Mouse (Mus musculus) ES-E14 (cell line): ENCODE data around the gene Myd88. TPM values are rescaled to one million over a fixed set of nuclear protein-coding genes. Genes with fewer than 3 reads are reported as not detected.

ENCODE experiments used
- DNase-seq: peaks from one replicate; pipeline ENCODE4 v3.0.0-alpha.2; 2013; ENCODE audit warnings: low read depth, low spot score
- H3K27ac ChIP-seq: 2 replicates; pipeline ENCODE4 v1.5.1; 2012; ENCODE audit warnings: low read depth, mild to moderate bottlenecking, low read length, moderate library complexity, mixed read lengths; ENCODE audit not compliant: poor library complexity, insufficient read depth, severe bottlenecking
- H3K36me3 ChIP-seq: 2 replicates; pipeline ENCODE4 v1.6.1; 2012; ENCODE audit warnings: mild to moderate bottlenecking, low read length, moderate library complexity, mixed read lengths; ENCODE audit not compliant: control insufficient read depth, poor library complexity, insufficient read depth, severe bottlenecking
- H3K4me1 ChIP-seq, 2 experiments: fragments of 150-350 bp in 1 of 2; sonication (generic) in 1 of 2; 2 replicates each; pipeline ENCODE4 v1.6.1; 2012; ENCODE audit warnings: low read length in 2 of 2, mild to moderate bottlenecking in 1 of 2, mixed read lengths in 1 of 2; ENCODE audit not compliant: control insufficient read depth in 2 of 2, insufficient read depth in 2 of 2, poor library complexity in 1 of 2
- H3K4me3 ChIP-seq, 2 experiments: fragments of 150-350 bp in 1 of 2; sonication (generic) in 1 of 2; 2 replicates each; pipeline ENCODE4 v1.5.1; 2012; ENCODE audit warnings: low read length in 2 of 2, low read depth in 1 of 2, mild to moderate bottlenecking in 1 of 2, mixed read lengths in 1 of 2; ENCODE audit not compliant: insufficient read depth in 1 of 2, poor library complexity in 1 of 2, severe bottlenecking in 1 of 2
- H3K9ac ChIP-seq: 2 replicates; pipeline ENCODE4 v1.6.1; 2012; ENCODE audit warnings: low read depth, mild to moderate bottlenecking, low read length, mixed read lengths; ENCODE audit not compliant: poor library complexity, insufficient read depth, severe bottlenecking
- H3K9me3 ChIP-seq: fragments of 150-350 bp; sonication (generic); 2 replicates; pipeline ENCODE4 v1.6.1; 2012; ENCODE audit warnings: low read depth, mild to moderate bottlenecking, low read length; ENCODE audit not compliant: control insufficient read depth, insufficient read depth
- CHD2 ChIP-seq: IDR thresholded peaks from 2 replicates; pipeline ENCODE4 v1.6.1; 2014; ENCODE audit warnings: mild to moderate bottlenecking, low read depth, low read length, inconsistent platforms
- HCFC1 ChIP-seq: IDR thresholded peaks from 2 replicates; pipeline ENCODE4 v1.6.1; 2012; ENCODE audit warnings: low read length, inconsistent platforms, borderline replicate concordance; ENCODE audit not compliant: insufficient read depth
- MAFK ChIP-seq: IDR thresholded peaks from 2 replicates; pipeline ENCODE4 v1.6.1; 2014; ENCODE audit warnings: mild to moderate bottlenecking, low read depth, low read length, inconsistent platforms; ENCODE audit not compliant: insufficient read depth
- ZC3H11A ChIP-seq: IDR thresholded peaks from 2 replicates; pipeline ENCODE4 v1.6.1; 2012; ENCODE audit warnings: low read depth, mild to moderate bottlenecking, inconsistent platforms, low read length, borderline replicate concordance
- ZNF384 ChIP-seq: IDR thresholded peaks from 2 replicates; pipeline ENCODE4 v1.6.1; 2012; ENCODE audit warnings: low read depth, low read length, inconsistent platforms
- in situ Hi-C, 2 experiments: fragments of 600-800 bp; cut with MboI; formaldehyde crosslinking; loops; one replicate each; pipeline ENCODE4 v1.15.1; 2025; ENCODE audit warnings: low sequenced_read_pairs in 2 of 2, inconsistent platforms in 1 of 2; ENCODE audit not compliant: unreplicated experiment in 2 of 2
- total RNA-seq: library from RNA; depleted of rRNA; stranded (reverse); fragments of 300-350 nt; gene quantifications from 2 replicates; pipeline ENCODE4 v1.2.3, GENCODE M21; 2012

Myd88 gene
- total RNA-seq, 1 experiment, result 5.4 TPM

DNA sequence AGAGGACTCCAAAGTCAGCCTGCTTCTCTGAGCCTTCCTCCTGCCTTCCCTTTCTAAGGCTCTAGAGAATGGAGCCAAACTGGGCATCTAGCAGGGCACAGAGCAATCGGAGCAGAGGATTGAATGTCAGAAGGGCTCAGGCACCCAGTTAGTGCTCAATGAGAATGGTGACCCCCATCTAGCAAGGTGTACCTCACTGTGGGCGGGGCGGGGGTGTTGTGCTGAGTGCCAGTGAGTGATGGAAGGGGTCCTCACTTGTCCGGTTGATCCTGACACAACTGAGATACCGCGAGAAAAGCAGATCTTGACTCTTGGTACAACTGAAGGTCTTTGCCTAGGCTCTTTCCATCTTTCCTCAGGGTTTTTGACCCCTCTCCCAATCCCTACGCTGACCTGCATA lies 2.1 kb downstream of the Myd88 start:
- in situ Hi-C loops, result no loop called here
- H3K36me3 ChIP-seq, result peaks cover 9% of the 10 kb centered on the region; the same call in 1 of the 2 replicates
- no peak for DNase-seq
- peak overlapping the region; percentile 78; the same call in 1 of the 2 replicates for H3K9ac ChIP-seq
- H3K4me1 ChIP-seq, result peaks cover 3 to 17% of the 10 kb centered on the region in 2 experiments; a peak in 2 of 4 replicates
- TF ChIP-seq CHD2, result no peak
- TF ChIP-seq MAFK, result no peak
- no peak for TF ChIP-seq HCFC1
- no peak for TF ChIP-seq ZNF384
- TF ChIP-seq ZC3H11A, result no peak
- no peaks in the 10 kb centered on the region for H3K9me3 ChIP-seq
- peak overlapping the region; percentile 68 to 81 for H3K4me3 ChIP-seq
- 0 out of 2 replicates have a peak overlapping the region, but pooled peaks have one; percentile 5 for H3K27ac ChIP-seq

GRCm38 (mm10) chr9:119338350-119338749 lies 2.9 kb downstream of the Myd88 start:
- Histone ChIP-seq H3K9me3 (no peaks in the 10 kb centered on the region), H3K9ac (no peak overlapping the region), H3K36me3 (peaks cover 3% of the 10 kb centered on the region; the same call in 1 of the 2 replicates), H3K27ac (no peak overlapping the region), H3K4me3 (no peak overlapping the region), H3K4me1 (peaks cover 3 to 19% of the 10 kb centered on the region in 2 experiments; a peak in 2 of 4 replicates)
- in situ Hi-C loops, result no loop called here
- no peak for TF ChIP-seq ZC3H11A
- DNase-seq, result no peak

GRCm38 (mm10) chr9:119337842-119338241 lies 3.4 kb downstream of the Myd88 start:
- no peak for DNase-seq

DNA sequence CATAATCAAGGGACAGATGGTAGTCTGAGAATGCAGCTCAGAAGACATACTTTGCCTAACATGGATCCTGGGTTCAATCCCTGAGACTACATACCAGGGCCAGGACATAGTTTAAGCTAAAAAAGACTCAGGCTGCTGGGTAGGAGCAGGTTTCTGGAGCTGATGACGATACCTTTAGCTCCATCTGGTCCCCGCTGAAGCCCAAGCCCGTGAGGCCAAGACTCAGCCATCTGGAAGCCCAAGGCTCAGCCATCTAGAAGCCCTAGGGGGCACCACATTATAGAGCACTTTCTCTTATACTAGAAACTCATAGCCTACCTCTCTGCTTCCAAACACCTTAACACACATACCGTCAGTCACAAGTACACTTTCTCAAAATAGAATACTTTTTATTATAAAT lies 5.6 kb downstream of the Myd88 start:
- in situ Hi-C loops, result no loop called here
- TF ChIP-seq HCFC1 (no peak), MAFK (no peak), ZNF384 (no peak), ZC3H11A (no peak), CHD2 (no peak)
- Histone ChIP-seq H3K36me3 (no peaks in the 10 kb centered on the region), H3K4me1 (peaks cover 0 to 13% of the 10 kb centered on the region in 2 experiments; a peak in 1 of 4 replicates), H3K27ac (no peak overlapping the region), H3K9ac (no peak overlapping the region), H3K9me3 (no peaks in the 10 kb centered on the region), H3K4me3 (no peak overlapping the region)
- DNase-seq, result no peak

More at GRCm38 (mm10) chr9:119337842-119338241, 3.4 kb downstream of the Myd88 start:
- peaks cover 3 to 19% of the 10 kb centered on the region in 2 experiments; a peak in 2 of 4 replicates for H3K4me1 ChIP-seq
- no peak overlapping the region for H3K4me3 ChIP-seq
- peaks cover 2% of the 10 kb centered on the region; the same call in 1 of the 2 replicates for H3K36me3 ChIP-seq
- in situ Hi-C loops, result no loop called here
- TF ChIP-seq ZNF384, result no peak
- TF ChIP-seq HCFC1, result no peak
- TF ChIP-seq CHD2, result no peak
- TF ChIP-seq MAFK, result no peak
- no peak overlapping the region for H3K27ac ChIP-seq
- no peak overlapping the region for H3K9ac ChIP-seq
- no peaks in the 10 kb centered on the region for H3K9me3 ChIP-seq

DNA sequence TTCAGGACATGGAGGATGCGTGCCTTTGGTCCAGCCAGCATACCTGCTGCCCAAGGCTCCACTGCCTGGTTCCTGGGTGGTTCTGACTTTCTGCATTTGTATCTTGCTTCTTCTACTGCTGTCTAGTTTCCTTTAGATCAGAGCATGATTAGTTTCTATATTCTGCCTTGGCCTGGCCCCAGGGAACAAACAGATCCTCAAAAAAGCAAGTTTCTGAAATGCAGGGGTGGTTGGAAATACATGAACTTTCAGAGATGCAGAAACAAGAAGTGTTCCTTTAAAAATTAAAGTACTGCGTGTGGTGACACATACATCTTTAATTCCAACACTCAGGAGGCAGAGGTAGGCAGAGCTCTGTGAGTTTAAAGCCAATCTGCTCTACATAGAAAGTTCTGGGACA lies 6.4 kb downstream of the Myd88 start:
- no peaks in the 10 kb centered on the region for H3K9me3 ChIP-seq
- no peak overlapping the region for H3K27ac ChIP-seq
- H3K4me3 ChIP-seq, result no peak overlapping the region
- TF ChIP-seq CHD2 (no peak), HCFC1 (no peak), ZC3H11A (no peak), MAFK (no peak), ZNF384 (no peak)
- in situ Hi-C loops, result no loop called here
- no peak for DNase-seq
- H3K4me1 ChIP-seq, result peaks cover 0 to 9% of the 10 kb centered on the region in 2 experiments; a peak in 1 of 4 replicates
- H3K36me3 ChIP-seq, result no peaks in the 10 kb centered on the region
- H3K9ac ChIP-seq, result no peak overlapping the region
